Mouse (Mus musculus) ES-Bruce4 (cell line): Measurements from ENCODE around the gene Rab23. TPM values are rescaled to one million over a fixed set of nuclear protein-coding genes. Genes with fewer than 3 reads are reported as not detected.

Source experiments
- H3K27ac ChIP-seq: 2 replicates; pipeline ENCODE4 v1.5.1; 2012; ENCODE audit warnings: low read length, inconsistent platforms; ENCODE audit not compliant: insufficient read depth
- H3K27me3 ChIP-seq: 2 replicates; pipeline ENCODE4 v1.6.1; 2012; ENCODE audit warnings: mild to moderate bottlenecking, low read length, inconsistent platforms; ENCODE audit not compliant: control insufficient read depth, poor library complexity, insufficient read depth, severe bottlenecking
- H3K36me3 ChIP-seq: 2 replicates; pipeline ENCODE4 v1.6.1; 2012; ENCODE audit warnings: inconsistent platforms, mild to moderate bottlenecking, low read length, moderate library complexity; ENCODE audit not compliant: control insufficient read depth, poor library complexity, insufficient read depth, severe bottlenecking
- H3K4me1 ChIP-seq: one replicate; pipeline ENCODE4 v1.8.1; 2011; ENCODE audit warnings: low read length; ENCODE audit not compliant: control insufficient read depth, insufficient read depth
- H3K4me3 ChIP-seq: 2 replicates; pipeline ENCODE4 v1.5.1; 2011; ENCODE audit warnings: low read depth, mild to moderate bottlenecking, low read length
- H3K9ac ChIP-seq: 2 replicates; pipeline ENCODE4 v1.6.1; 2012; ENCODE audit warnings: low read depth, mild to moderate bottlenecking, inconsistent platforms; ENCODE audit not compliant: poor library complexity, severe bottlenecking
- H3K9me3 ChIP-seq: replicated peaks from 2 replicates; pipeline ENCODE4 v1.6.1; 2012; ENCODE audit warnings: mild to moderate bottlenecking, low read length, inconsistent platforms; ENCODE audit not compliant: control insufficient read depth, poor library complexity, insufficient read depth, severe bottlenecking
- CTCF ChIP-seq: IDR thresholded peaks from one replicate; pipeline ENCODE4 v1.8.1; 2011; ENCODE audit warnings: low read depth, low read length
- EP300 ChIP-seq: IDR thresholded peaks from 2 replicates; pipeline ENCODE4 v1.6.1; 2011; ENCODE audit warnings: low read depth, low read length; ENCODE audit not compliant: insufficient read depth
- POLR2A ChIP-seq: IDR thresholded peaks from one replicate; pipeline ENCODE4 v1.8.1; 2011; ENCODE audit warnings: low read length; ENCODE audit not compliant: insufficient read depth
- polyA plus RNA-seq: library from polyadenylated mRNA; stranded (reverse); fragments of >200 nt; gene quantifications from 2 replicates; pipeline ENCODE4 v1.2.4, GENCODE M21; 2011; ENCODE audit warnings: low read depth; ENCODE audit not compliant: missing spikeins, insufficient read depth, insufficient read length

Gene Rab23
- polyA plus RNA-seq, 1 experiment = 43.6 TPM

- H3K9ac ChIP-seq = no peak overlapping the region
- no peaks in the 10 kb centered on the region for H3K9me3 ChIP-seq
- TF ChIP-seq CTCF = no peak
- peaks cover 2% of the 10 kb centered on the region for H3K4me1 ChIP-seq
- H3K27ac ChIP-seq = no peak overlapping the region
- H3K4me3 ChIP-seq = no peak overlapping the region
- H3K36me3 ChIP-seq = no peaks in the 10 kb centered on the region
- no peaks in the 10 kb centered on the region for H3K27me3 ChIP-seq
These were observed 36.1 kb downstream of the Rab23 start for GRCm38 (mm10) chr1:33755799-33756198.

DNA sequence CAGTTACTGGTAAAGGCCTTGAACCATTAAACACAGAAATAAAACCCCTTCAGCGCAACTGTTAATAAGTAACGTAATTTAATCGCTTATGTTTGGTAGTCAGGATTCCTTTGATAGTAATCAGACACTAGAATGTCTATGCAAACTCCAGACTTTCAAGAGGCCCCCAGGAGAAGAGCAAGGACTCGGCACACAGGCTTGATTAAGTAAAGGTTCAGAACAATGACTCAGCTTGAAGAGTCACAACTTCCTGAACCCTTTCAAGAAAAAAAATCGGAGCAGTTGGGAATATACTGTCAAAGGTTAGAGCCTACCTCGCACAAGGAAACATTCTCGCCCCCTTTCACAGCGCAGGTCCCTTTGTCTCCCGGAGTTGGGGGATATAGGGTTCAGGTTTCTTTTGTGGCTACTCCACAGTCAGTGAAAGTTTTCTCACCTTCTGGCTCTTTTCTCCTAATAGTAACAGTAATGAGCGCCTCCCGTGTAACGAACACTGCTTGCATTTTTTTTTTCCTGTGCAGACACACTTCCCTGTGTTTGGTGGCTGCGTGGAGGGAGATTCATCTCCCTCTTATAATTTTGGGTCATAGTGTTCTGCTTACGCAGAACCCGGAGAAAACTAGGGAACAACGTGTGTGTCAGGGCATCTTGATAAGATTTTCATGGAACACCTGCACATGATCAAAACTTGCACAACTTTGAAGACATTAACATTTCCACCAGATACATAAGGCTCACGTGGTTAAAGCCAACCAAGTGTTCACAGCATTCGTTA lies 36.8 kb downstream of the Rab23 start:
- Histone ChIP-seq H3K27me3 (no peaks in the 10 kb centered on the region), H3K4me1 (peaks cover 2% of the 10 kb centered on the region), H3K27ac (no peak overlapping the region), H3K9ac (peak overlapping the region; percentile 68; the same call in 1 of the 2 replicates), H3K9me3 (no peaks in the 10 kb centered on the region), H3K36me3 (no peaks in the 10 kb centered on the region), H3K4me3 (peak overlapping the region; percentile 65; the same call in 1 of the 2 replicates)
- TF ChIP-seq EP300 (no peak), POLR2A (no peak), CTCF (no peak)

GRCm38 (mm10) chr1:33757033-33757413 lies 37.3 kb downstream of the Rab23 start:
- Histone ChIP-seq H3K9me3 (no peaks in the 10 kb centered on the region), H3K4me3 (peak overlapping the region; percentile 65), H3K27ac (no peak overlapping the region), H3K27me3 (no peaks in the 10 kb centered on the region), H3K9ac (peak overlapping the region; percentile 68), H3K4me1 (peaks cover 2% of the 10 kb centered on the region), H3K36me3 (no peaks in the 10 kb centered on the region)
- TF ChIP-seq EP300 (no peak), CTCF (no peak), POLR2A (no peak)

- Histone ChIP-seq H3K36me3 (no peaks in the 10 kb centered on the region), H3K4me3 (peak within 1 kb of the TSS; percentile 65), H3K27me3 (no peaks in the 10 kb centered on the region), H3K27ac (no peak within 1 kb of the TSS), H3K9ac (peak within 1 kb of the TSS; percentile 68), H3K9me3 (no peaks in the 10 kb centered on the region), H3K4me1 (peaks cover 2% of the 10 kb centered on the region)
- TF ChIP-seq POLR2A (no peak), EP300 (no peak), CTCF (no peak)
These were observed 37.9 kb downstream of the Rab23 start, which contains the start of gene Bag2 for GRCm38 (mm10) chr1:33757491-33758041. Gene Bag2, minus strand, starts transcription at chr1:33757795.

- Histone ChIP-seq H3K9me3 (no peaks in the 10 kb centered on the region), H3K4me3 (no peak overlapping the region), H3K27ac (no peak overlapping the region), H3K27me3 (no peaks in the 10 kb centered on the region), H3K36me3 (no peaks in the 10 kb centered on the region), H3K4me1 (peaks cover 2% of the 10 kb centered on the region), H3K9ac (no peak overlapping the region)
- TF ChIP-seq CTCF (no peak), EP300 (no peak), POLR2A (no peak)
These were observed 38.8 kb downstream of the Rab23 start for GRCm38 (mm10) chr1:33758488-33758887.

- 0 out of 2 replicates have a peak, but pooled peaks cover 2% of the 10 kb centered on the region for H3K36me3 ChIP-seq
- H3K4me1 ChIP-seq = no peaks in the 10 kb centered on the region
- TF ChIP-seq CTCF (no peak), EP300 (no peak), POLR2A (no peak)
- no peak overlapping the region for H3K4me3 ChIP-seq
- H3K9me3 ChIP-seq = no peaks in the 10 kb centered on the region
- no peaks in the 10 kb centered on the region for H3K27me3 ChIP-seq
- no peak overlapping the region for H3K27ac ChIP-seq
- H3K9ac ChIP-seq = no peak overlapping the region
These were observed 44.1 kb downstream of the Rab23 start for GRCm38 (mm10) chr1:33763826-33764225.
